Mouse (Mus musculus) CH12.LX (cell line): ENCODE data around the gene Atp6v0b. TPM values are rescaled to one million over a fixed set of nuclear protein-coding genes. Genes with fewer than 3 reads are reported as not detected.

ENCODE experiments used
- DNase-seq: peaks from one replicate; pipeline ENCODE4 v3.0.0-alpha.2; 2013; ENCODE audit errors: extremely low read depth
- H3K27ac ChIP-seq: 2 replicates; pipeline ENCODE4 v1.5.1; 2012; ENCODE audit warnings: low read depth, mild to moderate bottlenecking, control low read depth, moderate library complexity; ENCODE audit not compliant: insufficient read depth
- H3K27me3 ChIP-seq: replicated peaks from 2 replicates; pipeline ENCODE3; 2012; ENCODE audit warnings: inconsistent platforms
- H3K36me3 ChIP-seq, 2 experiments: replicated peaks in 1 of 2; 2 replicates each; pipeline versions ENCODE3 to v1.6.1; 2012; ENCODE audit warnings: inconsistent platforms in 1 of 2, low read length in 1 of 2, mild to moderate bottlenecking in 1 of 2, mixed read lengths in 1 of 2, moderate library complexity in 1 of 2; ENCODE audit not compliant: control insufficient read depth in 1 of 2, insufficient read depth in 1 of 2
- H3K4me1 ChIP-seq, 2 experiments: 2 replicates each; pipeline ENCODE4 v1.6.1; 2012; ENCODE audit warnings: inconsistent platforms in 1 of 2, moderate library complexity in 1 of 2; ENCODE audit not compliant: insufficient read depth in 2 of 2, control insufficient read depth in 1 of 2
- H3K4me2 ChIP-seq: 2 replicates; pipeline ENCODE4 v1.6.1; 2012; ENCODE audit warnings: low read depth, mild to moderate bottlenecking, control low read depth; ENCODE audit not compliant: poor library complexity, insufficient read depth, severe bottlenecking
- H3K4me3 ChIP-seq, 3 experiments: fragments of 150-350 bp in 1 of 3; sonication (generic) in 1 of 3; replicated peaks in 1 of 3; 2 replicates each; pipeline versions ENCODE3 to v1.5.1; 2011 to 2012; ENCODE audit warnings: low read depth in 2 of 3, low read length in 2 of 3, mild to moderate bottlenecking in 2 of 3, moderate library complexity in 2 of 3, control low read depth in 1 of 3, improper control_type of control experiment in 1 of 3, inconsistent platforms in 1 of 3, mixed read lengths in 1 of 3; ENCODE audit not compliant: poor library complexity in 1 of 3
- H3K79me2 ChIP-seq: replicated peaks from 2 replicates; pipeline ENCODE4 v1.6.1; 2012; ENCODE audit warnings: mild to moderate bottlenecking, moderate library complexity; ENCODE audit not compliant: control insufficient read depth, poor library complexity, insufficient read depth, severe bottlenecking; ENCODE audit errors: extremely low read depth
- H3K9ac ChIP-seq: 2 replicates; pipeline ENCODE4 v1.6.1; 2012; ENCODE audit warnings: low read depth, mild to moderate bottlenecking, control low read depth, moderate library complexity; ENCODE audit not compliant: insufficient read depth
- H3K9me3 ChIP-seq: replicated peaks from 2 replicates; pipeline ENCODE3; 2012; ENCODE audit warnings: low read length, inconsistent platforms, mixed read lengths
- CHD1 ChIP-seq: IDR thresholded peaks from 2 replicates; pipeline ENCODE4 v1.6.1; 2012; ENCODE audit warnings: low read depth, low read length, improper control_type of control experiment, inconsistent platforms
- CHD2 ChIP-seq: IDR thresholded peaks from 2 replicates; pipeline ENCODE4 v1.6.1; 2011; ENCODE audit warnings: low read length, improper control_type of control experiment
- E2F4 ChIP-seq: IDR thresholded peaks from 2 replicates; pipeline ENCODE4 v1.6.1; 2011; ENCODE audit warnings: low read depth, low read length, improper control_type of control experiment; ENCODE audit not compliant: insufficient replicate concordance
- ELF1 ChIP-seq: IDR thresholded peaks from 2 replicates; pipeline ENCODE4 v1.6.1; 2014; ENCODE audit warnings: low read depth, mild to moderate bottlenecking, inconsistent platforms, low read length, improper control_type of control experiment
- EP300 ChIP-seq: IDR thresholded peaks from 2 replicates; pipeline ENCODE4 v1.6.1; 2011; ENCODE audit warnings: low read length, improper control_type of control experiment
- ETS1 ChIP-seq: conservative IDR thresholded peaks from 2 replicates; pipeline ENCODE4 v1.6.1; 2012; ENCODE audit warnings: low read depth, mild to moderate bottlenecking, inconsistent platforms, low read length, improper control_type of control experiment, moderate library complexity
- HCFC1 ChIP-seq: IDR thresholded peaks from 2 replicates; pipeline ENCODE4 v1.6.1; 2012; ENCODE audit warnings: low read depth, mild to moderate bottlenecking, inconsistent platforms, low read length, improper control_type of control experiment
- IRF4 ChIP-seq: IDR thresholded peaks from 2 replicates; pipeline ENCODE4 v1.6.1; 2014; ENCODE audit warnings: low read depth, mild to moderate bottlenecking, inconsistent platforms, low read length, improper control_type of control experiment
- JUN ChIP-seq: IDR thresholded peaks from 2 replicates; pipeline ENCODE4 v1.6.1; 2011; ENCODE audit warnings: low read depth, mild to moderate bottlenecking, low read length, improper control_type of control experiment, moderate library complexity; ENCODE audit not compliant: insufficient read depth
- KAT2A ChIP-seq: IDR thresholded peaks from 2 replicates; pipeline ENCODE4 v1.6.1; 2012; ENCODE audit warnings: low read length, improper control_type of control experiment, inconsistent platforms; ENCODE audit not compliant: insufficient replicate concordance
- MAFK ChIP-seq: IDR thresholded peaks from 2 replicates; pipeline ENCODE4 v1.6.1; 2011; ENCODE audit warnings: low read length, improper control_type of control experiment; ENCODE audit not compliant: insufficient replicate concordance
- MAZ ChIP-seq: IDR thresholded peaks from 2 replicates; pipeline ENCODE4 v1.6.1; 2012; ENCODE audit warnings: low read depth, mild to moderate bottlenecking, inconsistent platforms, low read length, improper control_type of control experiment, moderate library complexity
- MEF2A ChIP-seq: IDR thresholded peaks from 2 replicates; pipeline ENCODE4 v1.6.1; 2014; ENCODE audit warnings: low read depth, mild to moderate bottlenecking, inconsistent platforms, low read length, improper control_type of control experiment, borderline replicate concordance
- MXI1 ChIP-seq: IDR thresholded peaks from 2 replicates; pipeline ENCODE4 v1.6.1; 2011; ENCODE audit warnings: mild to moderate bottlenecking, low read depth, low read length, improper control_type of control experiment
- MYC ChIP-seq: IDR thresholded peaks from 2 replicates; pipeline ENCODE4 v1.6.1; 2011; ENCODE audit warnings: low read depth, mild to moderate bottlenecking, improper control_type of control experiment, low read length
- NELFE ChIP-seq: IDR thresholded peaks from 2 replicates; pipeline ENCODE4 v1.6.1; 2011; ENCODE audit warnings: low read depth, low read length, improper control_type of control experiment
- POLR2A ChIP-seq: IDR thresholded peaks from 2 replicates; pipeline ENCODE4 v1.6.1; 2011; ENCODE audit warnings: low read depth, mild to moderate bottlenecking, improper control_type of control experiment, low read length
- POLR2AphosphoS2 ChIP-seq: IDR thresholded peaks from 2 replicates; pipeline ENCODE4 v1.6.1; 2011; ENCODE audit warnings: low read depth, low read length, improper control_type of control experiment
- RCOR1 ChIP-seq: conservative IDR thresholded peaks from 2 replicates; pipeline ENCODE4 v1.6.1; 2012; ENCODE audit warnings: low read depth, mild to moderate bottlenecking, inconsistent platforms, low read length, improper control_type of control experiment
- SMC3 ChIP-seq: IDR thresholded peaks from 2 replicates; pipeline ENCODE4 v1.6.1; 2011; ENCODE audit warnings: low read depth, low read length, improper control_type of control experiment
- TBP ChIP-seq: conservative IDR thresholded peaks from 2 replicates; pipeline ENCODE4 v1.6.1; 2011; ENCODE audit warnings: low read depth, low read length, improper control_type of control experiment
- TCF12 ChIP-seq: IDR thresholded peaks from 2 replicates; pipeline ENCODE4 v1.6.1; 2014; ENCODE audit warnings: low read depth, mild to moderate bottlenecking, inconsistent platforms, low read length, improper control_type of control experiment
- UBTF ChIP-seq: IDR thresholded peaks from 2 replicates; pipeline ENCODE4 v1.6.1; 2012; ENCODE audit warnings: low read depth, mild to moderate bottlenecking, inconsistent platforms, low read length, improper control_type of control experiment, moderate library complexity
- USF1 ChIP-seq: IDR thresholded peaks from 2 replicates; pipeline ENCODE4 v1.6.1; 2014; ENCODE audit warnings: low read depth, mild to moderate bottlenecking, inconsistent platforms, low read length, improper control_type of control experiment
- USF2 ChIP-seq: conservative IDR thresholded peaks from 2 replicates; pipeline ENCODE4 v1.6.1; 2011; ENCODE audit warnings: low read depth, low read length, improper control_type of control experiment
- ZKSCAN1 ChIP-seq: IDR thresholded peaks from 2 replicates; pipeline ENCODE4 v1.6.1; 2012; ENCODE audit warnings: low read depth, inconsistent platforms, low read length, improper control_type of control experiment, borderline replicate concordance
- dilution Hi-C: fragments of 300-500 bp; cut with MboI; formaldehyde crosslinking; loops from 2 replicates; pipeline ENCODE4 v1.14.3; 2020; ENCODE audit warnings: low sequenced_read_pairs; ENCODE audit not compliant: extremely low pct_unique_long_range_greater_than_20kb, extremely low pct_ligation_motif_present
- in situ Hi-C: fragments of 300-500 bp; cut with MboI; formaldehyde crosslinking; loops from 3 replicates; pipeline ENCODE4 v1.14.3; 2019; ENCODE audit warnings: low sequenced_read_pairs, low pct_ligation_motif_present, low pct_unique_long_range_greater_than_20kb, mixed read lengths
- polyA plus RNA-seq: library from polyadenylated mRNA; unstranded; fragments of >175 nt; gene quantifications from 2 replicates; pipeline ENCODE4 v1.2.1, GENCODE M21; 2012; ENCODE audit warnings: low read depth; ENCODE audit not compliant: insufficient read length
- total RNA-seq, 2 experiments: library from RNA; depleted of rRNA; stranded (reverse); fragments of 300-350 nt in 1 of 2; fragments of >200 nt in 1 of 2; gene quantifications; 2 replicates each; pipeline ENCODE4 v1.2.3; 2012 to 2014

Atp6v0b gene
- total and polyA plus RNA-seq, 3 experiments, result 176 to 202 (median 186) TPM

- in situ Hi-C loops, result loop anchor here (25.0 kb wide), 1 partner anchor 238 kb away; no protein-coding TSS in a partner anchor
- DNase-seq, result no peak
- Histone ChIP-seq H3K27ac (no peak overlapping the region), H3K9me3 (no peaks in the 10 kb centered on the region), H3K4me2 (no peak overlapping the region), H3K4me3 (no peak overlapping the region), H3K27me3 (no peaks in the 10 kb centered on the region), H3K9ac (no peak overlapping the region), H3K4me1 (peaks cover 0 to 5% of the 10 kb centered on the region in 2 experiments; a peak in 1 of 4 replicates), H3K36me3 (peaks cover 24 to 91% of the 10 kb centered on the region in 2 experiments), H3K79me2 (no peaks in the 10 kb centered on the region)
- dilution Hi-C loops, result no loop called here
- TF ChIP-seq EP300 (no peak), RCOR1 (no peak), UBTF (no peak), POLR2AphosphoS2 (no peak), MXI1 (no peak), NELFE (no peak), MEF2A (no peak), E2F4 (no peak), MYC (no peak), ZKSCAN1 (no peak), KAT2A (no peak), ELF1 (no peak), CHD2 (no peak), SMC3 (no peak), IRF4 (no peak), CHD1 (no peak), JUN (no peak)
- TF ChIP-seq, all 38 proteins: peak for 0
Observed at GRCm38 (mm10) chr4:117849506-117849905, 37.6 kb downstream of the Atp6v0b start.

- Histone ChIP-seq H3K79me2 (no peaks in the 10 kb centered on the region), H3K27me3 (no peaks in the 10 kb centered on the region)
- TF ChIP-seq USF2 (no peak), MAFK (no peak), CHD2 (no peak), MAZ (no peak), MYC (no peak), EP300 (no peak), ETS1 (no peak), POLR2AphosphoS2 (no peak), TBP (no peak), POLR2A (no peak), TCF12 (no peak), MEF2A (no peak), E2F4 (no peak), HCFC1 (no peak), USF1 (no peak), UBTF (no peak), ELF1 (no peak)
- TF ChIP-seq, all 38 proteins: peak for 0
- Histone ChIP-seq H3K9me3 (no peaks in the 10 kb centered on the region), H3K4me2 (no peak overlapping the region), H3K4me3 (no peak overlapping the region), H3K36me3 (peaks cover 24 to 91% of the 10 kb centered on the region in 2 experiments), H3K27ac (no peak overlapping the region), H3K9ac (no peak overlapping the region), H3K4me1 (peaks cover 0 to 5% of the 10 kb centered on the region in 2 experiments; a peak in 1 of 4 replicates)
- dilution Hi-C loops, result no loop called here
- no peak for DNase-seq
- in situ Hi-C loops, result loop anchor here (25.0 kb wide), 1 partner anchor 238 kb away; no protein-coding TSS in a partner anchor
Observed at GRCm38 (mm10) chr4:117849063-117849462, 38.1 kb downstream of the Atp6v0b start.
